Mouse (Mus musculus) lung, adult 2 months (tissue): ENCODE measurements around the gene Fzd10.

Experiments
- CTCF ChIP-seq: fragments of 200-500 bp; IDR thresholded peaks from 2 replicates; pipeline ENCODE4 v1.5.1; 2011; ENCODE audit warnings: mild to moderate bottlenecking, low read length, control low read depth; ENCODE audit not compliant: insufficient read depth
- POLR2A ChIP-seq: fragments of 200-500 bp; IDR thresholded peaks from 2 replicates; pipeline ENCODE4 v1.6.1; 2011; ENCODE audit warnings: low read depth, mild to moderate bottlenecking, control low read depth, low read length, borderline replicate concordance; ENCODE audit errors: extremely low read depth

DNA sequence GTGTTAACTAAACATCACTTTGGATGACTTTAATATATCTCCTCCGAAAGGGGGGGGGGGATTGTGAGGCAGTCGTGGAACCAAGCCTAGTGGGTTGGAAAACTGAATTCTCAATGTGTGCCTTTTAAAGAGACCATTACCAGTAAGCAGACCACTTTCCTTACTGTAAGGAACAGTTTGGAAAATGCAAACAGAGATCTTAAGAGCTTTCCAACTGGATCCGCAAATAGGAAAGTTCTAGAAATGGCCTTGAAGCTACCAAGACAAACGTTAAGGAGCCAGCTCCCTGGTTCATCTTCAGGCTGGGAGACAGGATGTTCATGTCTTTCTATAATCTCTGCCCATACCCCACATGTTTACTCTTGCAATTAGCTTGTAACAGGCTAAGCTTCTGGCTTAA lies 3.3 kb upstream of the Fzd10 start:
- no peak for TF ChIP-seq POLR2A
- TF ChIP-seq CTCF, result no peak
